Mouse (Mus musculus): ENCODE data around the gene Alg12.

DNA sequence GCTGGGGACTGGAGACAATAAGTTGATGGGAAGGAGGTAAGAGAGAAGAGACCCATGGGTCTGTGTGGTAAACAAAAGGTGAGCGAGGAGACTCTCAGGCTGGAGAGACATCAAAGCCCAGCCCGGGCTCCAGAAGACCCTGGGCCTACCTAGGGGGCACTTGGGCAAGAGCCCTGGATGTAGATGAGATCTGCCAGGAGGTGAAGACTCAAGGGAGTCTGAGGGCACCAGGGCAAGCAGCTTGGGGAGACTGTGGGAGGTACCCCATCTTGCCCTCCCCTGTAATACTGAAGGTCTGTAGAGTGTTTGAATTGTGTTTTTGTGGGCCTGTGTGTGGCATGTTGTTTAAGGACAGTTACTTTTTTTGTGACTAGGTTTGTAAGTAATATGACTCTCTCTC, 39.6 kb upstream of the Alg12 start:
- TF ChIP-seq FLI1 (IDR thresholded peaks at IDR 0.05; ENCODE audit: low read length), result no peak
- no peak for TF ChIP-seq GATA1 (IDR thresholded peaks at IDR 0.05; ENCODE audit: borderline replicate concordance, low read length)
